Mouse (Mus musculus) frontal cortex, adult 2 months (tissue): Measurements from ENCODE around the gene Mknk2. TPM values are rescaled to one million over a fixed set of nuclear protein-coding genes. Genes with fewer than 3 reads are reported as not detected.

Experiments
- DNase-seq, 2 experiments: peaks; one replicate each; pipeline ENCODE4 v3.0.0; 2022; ENCODE audit warnings: low spot score in 1 of 2; ENCODE audit errors: extremely low spot score in 1 of 2
- polyA plus RNA-seq: library from polyadenylated mRNA; depleted of rRNA; stranded (reverse); fragments of >200 nt; gene quantifications from 2 replicates; pipeline ENCODE4 v1.2.3, GENCODE M21; 2012; rRNA removed

Gene Mknk2
- 43.8 and 51.6 TPM in 2 replicates for polyA plus RNA-seq

- DNase-seq: peak; percentile 78 to 81
These were observed at the start of gene Mknk2 for GRCm38 (mm10) chr10:80677942-80678436. Mknk2 (minus strand) TSS chr10:80678112.

- DNase-seq: no peak
These were observed 39.4 kb upstream of the Mknk2 start for GRCm38 (mm10) chr10:80717281-80717680.

- no peak for DNase-seq
These were observed 32.9 kb upstream of the Mknk2 start for GRCm38 (mm10) chr10:80710834-80711233.

GRCm38 (mm10) chr10:80705479-80705878, 27.6 kb upstream of the Mknk2 start:
- no peak for DNase-seq

- DNase-seq: no peak
These were observed 27.1 kb upstream of the Mknk2 start for GRCm38 (mm10) chr10:80705033-80705432.

GRCm38 (mm10) chr10:80704418-80704817, 26.5 kb upstream of the Mknk2 start:
- DNase-seq: no peak

- no peak for DNase-seq
These were observed 25.7 kb upstream of the Mknk2 start for GRCm38 (mm10) chr10:80703643-80704042.

GRCm38 (mm10) chr10:80702536-80703390, 24.9 kb upstream of the Mknk2 start:
- peak; percentile 94 to 96 for DNase-seq

- peak; percentile 98 to 99 for DNase-seq
These were observed 24.0 kb upstream of the Mknk2 start, which contains the start of the genes Mob3a and Izumo4 for GRCm38 (mm10) chr10:80701721-80702535. Mob3a (minus strand) TSS chr10:80701977. Izumo4 (plus strand) TSS chr10:80702184.

- no peak for DNase-seq
These were observed 22.8 kb upstream of the Mknk2 start for GRCm38 (mm10) chr10:80700732-80701131.

- no peak for DNase-seq
These were observed 22.2 kb upstream of the Mknk2 start for GRCm38 (mm10) chr10:80700038-80700504.

GRCm38 (mm10) chr10:80698605-80699004, 20.7 kb upstream of the Mknk2 start:
- DNase-seq: no peak

- no peak for DNase-seq
These were observed 19.9 kb upstream of the Mknk2 start for GRCm38 (mm10) chr10:80697812-80698211.

- DNase-seq: no peak
These were observed 19.5 kb upstream of the Mknk2 start for GRCm38 (mm10) chr10:80697393-80697787.

- DNase-seq: no peak
These were observed 18.8 kb upstream of the Mknk2 start for GRCm38 (mm10) chr10:80696502-80697392.

- DNase-seq: no peak
These were observed 18.0 kb upstream of the Mknk2 start for GRCm38 (mm10) chr10:80695801-80696501.

- DNase-seq: no peak
These were observed 17.3 kb upstream of the Mknk2 start for GRCm38 (mm10) chr10:80695186-80695585.

GRCm38 (mm10) chr10:80694159-80694938, 16.4 kb upstream of the Mknk2 start:
- DNase-seq: no peak
